Mouse (Mus musculus): ENCODE data around the gene Bphl.

GRCm38 (mm10) chr13:34095542-34096435, 58.4 kb downstream of the Bphl start:
- TF ChIP-seq CTCF (IDR thresholded peaks at IDR 0.05; ENCODE audit: low read depth, low read length) (no peak), TAL1 (conservative IDR thresholded peaks at IDR 0.05; ENCODE audit: low read depth, low read length) (no peak), GATA2 (IDR thresholded peaks at IDR 0.05; ENCODE audit: borderline replicate concordance, low read depth, low read length) (no peak)
